ENCODE assay signal across 15 mouse cellular contexts in genomic region chr5:65746908-65747307, GRCm38 (mm10).
"Had no signal": no experiment of that assay in that cellular context is flagged by ENCODE, and none has a peak within 500 bp of the region (broad histone marks: within the 10 kb centered on the region; RNA-seq: fewer than 3 reads in every experiment).

No protein-coding gene starts in this region.

- H3K27me3 ChIP-seq: hindbrain, embryonic 15.5 days; kidney, embryonic 15.5 days; limb, embryonic 12.5 days; limb, embryonic 15.5 days; liver, embryonic 12.5 days; liver, embryonic 15.5 days had no signal

- H3K4me1 ChIP-seq: hindbrain, embryonic 15.5 days; kidney, embryonic 15.5 days; limb, embryonic 12.5 days; limb, embryonic 15.5 days had no signal

- DNase-seq: kidney, adult 11 months; kidney, adult 8-10 months; kidney, postnatal 10 days; kidney, postnatal 36 days; left cerebral cortex, postnatal 4 days; lung, adult 2 months; midbrain, embryonic 14.5 days; thymus, postnatal 25 days had no signal

- H3K27ac ChIP-seq: hindbrain, embryonic 15.5 days; kidney, embryonic 15.5 days; limb, embryonic 12.5 days; limb, embryonic 15.5 days; liver, embryonic 12.5 days; liver, embryonic 15.5 days; macrophage had no signal

- H3K9ac ChIP-seq: hindbrain, embryonic 15.5 days; kidney, embryonic 15.5 days; limb, embryonic 12.5 days; limb, embryonic 15.5 days; liver, embryonic 12.5 days; liver, embryonic 15.5 days had no signal

- H3K36me3 ChIP-seq: hindbrain, embryonic 15.5 days; kidney, embryonic 15.5 days; limb, embryonic 12.5 days; limb, embryonic 15.5 days; liver, embryonic 12.5 days; liver, embryonic 15.5 days had no signal

- ATAC-seq: liver, embryonic 12.5 days had no signal

- H3K4me2 ChIP-seq: hindbrain, embryonic 15.5 days; kidney, embryonic 15.5 days; limb, embryonic 12.5 days; limb, embryonic 15.5 days; liver, embryonic 12.5 days; liver, embryonic 15.5 days had no signal

- H3K4me3 ChIP-seq: hindbrain, embryonic 15.5 days; kidney, embryonic 15.5 days; limb, embryonic 12.5 days; limb, embryonic 15.5 days; liver, embryonic 12.5 days; liver, embryonic 15.5 days had no signal

- H3K9me3 ChIP-seq: hindbrain, embryonic 15.5 days; kidney, embryonic 15.5 days; limb, embryonic 12.5 days; limb, embryonic 15.5 days; liver, embryonic 12.5 days; liver, embryonic 15.5 days had no signal
